Mouse (Mus musculus): ENCODE data around the gene Plxdc1. TPM values are rescaled to one million over a fixed set of nuclear protein-coding genes. Genes with fewer than 3 reads are reported as not detected.

Gene Plxdc1
- total and polyA plus RNA-seq, 2 experiments from 2014 or later, result 1.5 to 3.5 TPM

DNA sequence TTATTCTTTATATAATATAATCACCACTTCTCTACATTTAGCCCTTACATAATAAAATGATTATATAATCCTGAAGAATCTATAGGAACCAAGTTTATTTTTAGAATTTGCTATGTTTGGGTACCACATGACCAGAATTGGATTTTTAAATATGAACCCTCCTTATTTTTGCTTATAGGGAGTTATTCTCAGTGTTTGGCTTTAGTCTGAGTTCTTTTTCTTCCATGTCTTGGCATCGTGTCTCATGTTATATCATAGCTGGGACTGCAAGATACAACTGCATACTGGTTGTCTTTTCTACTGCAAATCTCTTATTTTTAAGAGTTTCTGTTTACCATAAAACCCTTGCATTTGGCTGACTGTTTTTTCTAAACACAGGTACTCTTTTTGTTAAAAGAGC is 111.8 kb downstream of the Plxdc1 start:
- Histone ChIP-seq H3K27ac (ENCODE audit: low read depth, low read length) (no peak overlapping the region), H3K9ac (no peak overlapping the region), H3K9me3 (ENCODE audit: low read length) (no peaks in the 10 kb centered on the region), H3K4me3 (ENCODE audit: low read depth, low read length) (no peak overlapping the region), H3K36me3 (ENCODE audit: insufficient read depth) (no peaks in the 10 kb centered on the region), H3K27me3 (ENCODE audit: insufficient read depth, low read length) (no peaks in the 10 kb centered on the region), H3K4me2 (ENCODE audit: low read depth) (no peak overlapping the region), H3K4me1 (ENCODE audit: insufficient read depth) (no peaks in the 10 kb centered on the region)
- ATAC-seq (no peak), DNase-seq (no peak)
- no peak for TF ChIP-seq CTCF (IDR thresholded peaks at IDR 0.05; ENCODE audit: low read depth)
- WGBS, result 79% methylated on average over 1 of the region's 1 CpGs

Small RNAs within 50 kb of the gene (microRNA-seq; reads per million reads assigned to microRNA genes)
- gene Gm22461, result 0 reads per million in 2 experiments
- gene Gm27597, result 0 reads per million in 2 experiments

Other genes starting within 250 kb of the Plxdc1 start
- 131 and 146 TPM in 2 replicates for gene Pip4k2b, start 241.7 kb downstream of the Plxdc1 start, total RNA-seq (2014; rRNA removed)
- gene Pip4k2b, start 241.7 kb downstream of the Plxdc1 start, polyA plus RNA-seq (2015; fragmentation: Nextera tagmentation; extraction: Ambion mirVana), result 4.2 and 4.6 TPM in 2 replicates
- 15.2 and 15.5 TPM in 2 replicates for gene Cwc25, start 219.9 kb downstream of the Plxdc1 start, total RNA-seq (2014; rRNA removed)
- gene Cwc25, start 219.9 kb downstream of the Plxdc1 start, polyA plus RNA-seq (2015; fragmentation: Nextera tagmentation; extraction: Ambion mirVana), result 7.8 and 11.8 TPM in 2 replicates
- gene 1700001P01Rik, start 210.5 kb downstream of the Plxdc1 start, total RNA-seq (2014; rRNA removed), result not detected in 2 replicates
- 0.27 and 0.33 TPM in 2 replicates for gene 1700001P01Rik, start 210.5 kb downstream of the Plxdc1 start, polyA plus RNA-seq (2015; fragmentation: Nextera tagmentation; extraction: Ambion mirVana)
- 310 and 470 TPM in 2 replicates for gene Rpl23, start 204.0 kb downstream of the Plxdc1 start, total RNA-seq (2014; rRNA removed)
- gene Rpl23, start 204.0 kb downstream of the Plxdc1 start, polyA plus RNA-seq (2015; fragmentation: Nextera tagmentation; extraction: Ambion mirVana), result 346 and 490 TPM in 2 replicates
- gene Lasp1, start 187.4 kb downstream of the Plxdc1 start, total RNA-seq (2014; rRNA removed), result 142 and 153 TPM in 2 replicates
- 117 and 152 TPM in 2 replicates for gene Lasp1, start 187.4 kb downstream of the Plxdc1 start, polyA plus RNA-seq (2015; fragmentation: Nextera tagmentation; extraction: Ambion mirVana)
- 21.0 and 24.8 TPM in 2 replicates for gene B230217C12Rik, start 145.7 kb downstream of the Plxdc1 start, total RNA-seq (2014; rRNA removed)
- gene B230217C12Rik, start 145.7 kb downstream of the Plxdc1 start, polyA plus RNA-seq (2015; fragmentation: Nextera tagmentation; extraction: Ambion mirVana), result 28.6 and 31.5 TPM in 2 replicates
- gene Fbxo47, start 102.3 kb downstream of the Plxdc1 start, total RNA-seq (2014; rRNA removed), result 1.3 and 1.8 TPM in 2 replicates
- gene Fbxo47, start 102.3 kb downstream of the Plxdc1 start, polyA plus RNA-seq (2015; fragmentation: Nextera tagmentation; extraction: Ambion mirVana), result 0.43 and 0.58 TPM in 2 replicates
- gene Arl5c, start 9.7 kb upstream of the Plxdc1 start, total RNA-seq (2014; rRNA removed), result 3.7 and 5.2 TPM in 2 replicates
- gene Arl5c, start 9.7 kb upstream of the Plxdc1 start, polyA plus RNA-seq (2015; fragmentation: Nextera tagmentation; extraction: Ambion mirVana), result 3.0 and 4.2 TPM in 2 replicates
- gene Cacnb1, start 36.6 kb upstream of the Plxdc1 start, total RNA-seq (2014; rRNA removed), result 64.1 and 76.4 TPM in 2 replicates
- gene Cacnb1, start 36.6 kb upstream of the Plxdc1 start, polyA plus RNA-seq (2015; fragmentation: Nextera tagmentation; extraction: Ambion mirVana), result 49.4 and 57.2 TPM in 2 replicates
- 793 and 1,371 TPM in 2 replicates for gene Rpl19, start 40.3 kb upstream of the Plxdc1 start, total RNA-seq (2014; rRNA removed)
- 687 and 897 TPM in 2 replicates for gene Rpl19, start 40.3 kb upstream of the Plxdc1 start, polyA plus RNA-seq (2015; fragmentation: Nextera tagmentation; extraction: Ambion mirVana)
- 2.8 and 3.8 TPM in 2 replicates for gene Stac2, start 67.0 kb upstream of the Plxdc1 start, total RNA-seq (2014; rRNA removed)
- gene Stac2, start 67.0 kb upstream of the Plxdc1 start, polyA plus RNA-seq (2015; fragmentation: Nextera tagmentation; extraction: Ambion mirVana), result 2.0 and 2.1 TPM in 2 replicates
- 22.9 and 23.4 TPM in 2 replicates for gene Fbxl20, start 164.0 kb upstream of the Plxdc1 start, total RNA-seq (2014; rRNA removed)
- 9.1 and 12.5 TPM in 2 replicates for gene Fbxl20, start 164.0 kb upstream of the Plxdc1 start, polyA plus RNA-seq (2015; fragmentation: Nextera tagmentation; extraction: Ambion mirVana)
- gene Med1, start 206.8 kb upstream of the Plxdc1 start, total RNA-seq (2014; rRNA removed), result 30.2 and 35.5 TPM in 2 replicates
- gene Med1, start 206.8 kb upstream of the Plxdc1 start, polyA plus RNA-seq (2015; fragmentation: Nextera tagmentation; extraction: Ambion mirVana), result 44.9 and 56.4 TPM in 2 replicates
- 35.5 and 36.0 TPM in 2 replicates for gene Cdk12, start 216.6 kb upstream of the Plxdc1 start, total RNA-seq (2014; rRNA removed)
- gene Cdk12, start 216.6 kb upstream of the Plxdc1 start, polyA plus RNA-seq (2015; fragmentation: Nextera tagmentation; extraction: Ambion mirVana), result 2.8 and 4.5 TPM in 2 replicates